Mouse (Mus musculus) kidney, adult 2 months (tissue): ENCODE results near the gene Kcne3.

Experiments used
- CTCF ChIP-seq: fragments of 200-500 bp; conservative IDR thresholded peaks from 2 replicates; pipeline ENCODE4 v1.5.1; 2011; ENCODE audit warnings: low read depth, mild to moderate bottlenecking, control low read depth, low read length, moderate library complexity, mixed read lengths; ENCODE audit not compliant: insufficient read depth, insufficient read length
- POLR2A ChIP-seq: fragments of 200-500 bp; IDR thresholded peaks from one replicate; pipeline ENCODE4 v1.6.1; 2011; ENCODE audit warnings: low read depth, low read length, control low read depth

DNA sequence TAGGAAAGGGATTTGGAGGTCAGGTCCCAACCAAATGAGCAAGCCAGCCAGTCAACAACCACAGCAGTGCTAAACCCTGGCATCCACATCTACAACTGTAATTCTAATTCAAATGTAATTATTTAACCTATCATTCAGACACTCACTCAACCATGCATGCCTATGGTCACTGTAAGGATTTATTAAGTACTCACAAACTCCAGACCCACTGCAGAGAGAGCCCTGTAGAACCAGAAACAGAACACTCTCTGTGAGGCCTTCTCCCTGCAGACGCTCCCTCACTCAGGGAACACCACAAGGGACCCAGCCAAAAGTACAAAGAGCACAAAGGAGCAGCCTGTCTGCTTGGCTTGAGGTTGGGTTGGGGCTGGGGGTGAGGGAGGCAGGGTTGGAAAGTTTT is 43.9 kb upstream of the Kcne3 start:
- no peak for TF ChIP-seq CTCF
- TF ChIP-seq POLR2A: no peak
